Mouse (Mus musculus): ENCODE results near the gene Gid8.
"Not testable (repeated sequence)": the region's sequence is repeated elsewhere in the genome, so short reads cannot be mapped to it uniquely, and the experiment has no call there.

Gene Gid8

GRCm38 (mm10) chr2:180710276-180711155, 599 bp downstream of the Gid8 start:
- peak; percentile 48 for DNase-seq (ENCODE audit: low spot score)

- no peak for DNase-seq (ENCODE audit: low spot score)
These were observed 1.6 kb downstream of the Gid8 start for GRCm38 (mm10) chr2:180711527-180711926.

GRCm38 (mm10) chr2:180712037-180712689, 2.2 kb downstream of the Gid8 start:
- no peak for DNase-seq (ENCODE audit: low spot score)

- not testable (repeated sequence) for DNase-seq (ENCODE audit: low spot score)
These were observed 12.8 kb downstream of the Gid8 start for GRCm38 (mm10) chr2:180722748-180723147.

DNA sequence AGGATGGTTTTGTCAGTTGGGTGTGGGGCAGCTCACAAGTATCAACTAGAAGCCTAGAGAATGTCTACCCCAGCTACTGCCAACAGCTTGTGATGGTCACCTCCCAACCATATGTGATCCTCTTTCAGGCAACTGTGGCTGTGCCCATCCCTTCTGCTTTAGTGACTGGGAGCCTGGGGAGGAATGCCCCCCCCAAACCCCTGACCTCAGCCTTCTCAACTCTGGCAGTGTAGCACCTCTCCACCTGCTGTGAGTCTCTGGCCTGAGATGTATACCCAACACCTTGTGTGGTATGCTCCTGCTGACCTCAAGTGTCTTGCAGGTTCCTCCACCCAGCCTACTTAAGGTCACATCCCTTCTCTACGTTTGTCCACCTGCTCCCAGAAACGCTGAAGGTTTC, 13.9 kb downstream of the Gid8 start:
- no peak for DNase-seq (ENCODE audit: low spot score)

DNA sequence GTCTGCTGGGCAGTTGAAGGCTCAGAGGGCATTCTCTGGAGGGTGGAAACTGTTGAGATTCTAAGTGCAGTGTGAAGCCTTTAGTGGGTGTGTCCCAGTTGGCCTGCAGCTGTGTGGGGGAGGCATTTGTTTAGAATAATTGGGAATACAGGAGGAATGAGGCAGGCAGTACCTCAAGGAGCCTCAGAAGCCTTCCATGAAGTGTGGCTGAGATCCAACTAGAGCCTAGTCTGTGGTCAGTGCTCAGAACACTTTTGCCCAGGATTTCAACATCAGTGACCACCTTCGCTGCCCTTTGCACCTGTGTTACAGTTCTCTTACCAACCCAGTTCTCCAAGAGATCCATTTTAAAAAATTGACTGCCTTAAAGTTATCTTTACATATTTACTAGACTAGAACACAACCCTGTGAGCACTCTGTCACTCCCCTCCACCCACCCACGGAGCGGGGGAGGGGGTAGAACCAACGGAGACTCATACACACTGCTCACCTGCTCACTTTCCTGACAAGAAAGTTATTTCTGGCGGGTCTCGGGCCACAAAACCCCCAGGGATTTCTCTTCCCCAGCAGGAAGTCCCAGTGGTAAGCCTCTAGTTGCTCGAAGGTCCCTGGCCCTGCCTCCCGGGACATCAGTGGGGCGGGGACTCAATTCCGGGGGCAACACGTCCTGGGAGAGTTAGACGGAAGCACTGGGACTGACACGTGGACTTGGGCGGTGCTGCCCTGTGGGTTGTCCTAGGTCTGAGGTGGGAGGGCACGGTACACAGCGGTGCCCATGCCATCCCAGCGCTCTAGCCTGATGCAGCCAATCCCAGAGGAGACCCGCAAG, 14.9 kb downstream of the Gid8 start, which contains the start of gene Slc17a9:
Gene Slc17a9, plus strand, starts transcription at position 679 of the 829 bp plus-strand sequence.
- DNase-seq (ENCODE audit: low spot score) = peak; percentile 47

GRCm38 (mm10) chr2:180725414-180725778, 15.5 kb downstream of the Gid8 start:
- no peak for DNase-seq (ENCODE audit: low spot score)

GRCm38 (mm10) chr2:180725856-180726629, 16.1 kb downstream of the Gid8 start:
- DNase-seq (ENCODE audit: low spot score) = no peak

- DNase-seq (ENCODE audit: low spot score) = no peak
These were observed 16.9 kb downstream of the Gid8 start for GRCm38 (mm10) chr2:180726658-180727442.

GRCm38 (mm10) chr2:180727613-180728021, 17.7 kb downstream of the Gid8 start:
- no peak for DNase-seq (ENCODE audit: low spot score)

- DNase-seq (ENCODE audit: low spot score) = no peak
These were observed 21.1 kb downstream of the Gid8 start for GRCm38 (mm10) chr2:180731036-180731435.

DNA sequence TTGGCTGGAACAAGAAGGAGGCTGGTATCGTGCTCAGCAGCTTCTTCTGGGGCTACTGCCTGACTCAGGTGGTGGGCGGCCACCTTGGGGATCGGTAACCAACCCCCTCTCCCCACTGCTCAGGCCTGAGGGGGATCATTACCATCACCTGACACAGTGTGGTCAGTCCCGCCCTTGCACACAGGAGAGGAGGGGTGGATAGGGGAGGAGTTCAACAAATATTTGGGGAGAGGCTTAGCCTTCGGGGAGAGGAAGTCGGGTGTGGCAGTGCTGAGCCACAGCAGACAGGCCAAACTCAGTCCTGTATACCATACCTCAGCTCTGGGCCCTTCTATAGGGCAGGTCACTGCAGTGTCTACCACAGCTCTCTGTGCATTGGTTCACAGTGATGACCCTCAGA, 22.1 kb downstream of the Gid8 start:
- no peak for DNase-seq (ENCODE audit: low spot score)

GRCm38 (mm10) chr2:180735232-180735631, 25.3 kb downstream of the Gid8 start:
- no peak for DNase-seq (ENCODE audit: low spot score)

DNA sequence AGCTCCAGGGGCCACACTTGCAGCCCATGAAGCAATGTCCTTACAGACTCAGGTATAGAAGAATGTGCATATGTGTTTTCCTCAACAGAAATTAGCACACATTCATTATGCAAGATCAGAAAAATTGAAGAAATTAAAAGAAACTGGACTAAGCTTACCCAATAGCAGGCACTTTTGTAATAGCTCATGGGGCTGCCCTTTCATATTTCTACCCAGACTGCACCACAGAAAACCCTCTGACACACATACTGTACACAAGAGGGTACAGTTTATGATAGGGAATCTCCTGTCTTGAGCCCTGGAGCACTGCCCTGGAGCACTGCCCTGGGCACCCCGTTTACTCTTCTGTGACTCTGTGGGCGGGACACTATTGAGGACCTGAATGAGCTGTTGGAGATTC, 28.1 kb downstream of the Gid8 start:
- no peak for DNase-seq (ENCODE audit: low spot score)

DNA sequence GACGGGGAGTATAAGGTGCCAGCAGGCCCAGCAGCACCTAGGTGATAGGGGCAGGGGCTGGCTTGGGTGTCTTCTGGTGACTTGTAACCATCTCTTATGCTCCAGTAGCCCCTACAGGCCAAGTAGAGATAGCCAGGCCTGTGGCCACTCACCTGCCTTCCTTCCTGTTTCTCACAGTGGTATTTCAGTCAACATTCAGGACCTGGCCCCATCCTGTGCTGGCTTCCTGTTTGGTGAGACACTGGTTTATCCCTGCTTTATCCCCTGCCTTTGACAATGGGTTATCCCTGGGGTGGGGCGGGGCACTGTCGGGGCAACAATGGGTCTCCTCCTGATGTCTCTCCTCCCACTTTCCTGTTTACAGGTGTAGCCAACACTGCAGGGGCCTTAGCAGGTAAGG, 30.4 kb downstream of the Gid8 start:
- no peak for DNase-seq (ENCODE audit: low spot score)

DNA sequence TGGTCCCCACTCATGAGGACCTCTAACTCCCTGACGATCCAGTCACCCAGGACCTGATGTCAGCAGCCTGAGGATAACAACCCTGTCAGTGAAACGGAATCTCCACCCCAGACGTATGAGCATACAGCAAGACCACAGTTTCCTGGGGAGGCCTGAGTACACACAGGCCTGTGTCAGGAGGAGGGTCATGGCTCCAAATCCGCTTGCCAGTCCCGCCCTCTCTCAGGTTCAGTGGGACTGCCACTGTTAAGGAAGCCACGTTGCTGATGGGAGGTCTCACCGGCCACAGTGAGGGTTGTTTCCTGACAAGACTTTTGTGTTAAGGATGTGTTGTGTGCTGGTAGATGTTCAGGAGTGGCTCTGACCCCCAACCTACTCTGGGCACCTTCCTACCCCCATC, 31.5 kb downstream of the Gid8 start:
- no peak for DNase-seq (ENCODE audit: low spot score)

GRCm38 (mm10) chr2:180742820-180743219, 32.9 kb downstream of the Gid8 start:
- no peak for DNase-seq (ENCODE audit: low spot score)

- no peak for DNase-seq (ENCODE audit: low spot score)
These were observed 33.4 kb downstream of the Gid8 start for GRCm38 (mm10) chr2:180743321-180743720.

DNA sequence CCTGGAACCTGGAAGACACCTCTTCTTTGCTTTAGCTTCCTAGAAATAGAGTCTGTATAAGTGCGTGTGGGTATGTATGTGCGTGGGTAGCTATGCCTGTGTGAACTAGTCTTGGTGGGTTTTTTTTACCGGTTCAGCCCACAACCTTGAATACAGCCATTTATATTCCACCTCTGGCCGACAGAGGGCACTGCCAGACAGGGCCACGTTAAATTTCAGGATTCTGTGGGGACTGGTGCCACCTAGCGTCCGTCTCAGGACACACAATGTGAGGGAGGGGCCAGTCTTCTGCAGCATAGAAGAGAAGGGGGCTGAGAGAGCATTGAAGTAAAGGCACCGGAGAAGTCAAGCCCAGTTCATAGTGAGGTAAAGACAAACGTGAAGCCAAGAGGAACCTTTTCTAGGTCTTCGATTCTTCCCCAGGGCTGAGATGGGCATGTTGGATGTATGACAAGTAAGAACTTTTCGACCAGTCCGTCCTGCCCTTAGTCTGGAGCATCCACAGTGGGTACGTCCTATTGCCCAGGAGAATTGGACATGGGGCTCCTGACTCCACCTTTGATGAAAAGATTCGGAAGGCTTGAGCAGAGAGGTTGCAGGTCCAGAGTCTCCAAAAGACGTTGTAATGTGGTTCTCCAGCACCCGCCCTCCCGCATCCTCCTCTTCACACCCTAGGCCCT, 35.5 kb downstream of the Gid8 start:
- peak; percentile 84 for DNase-seq (ENCODE audit: low spot score)

DNA sequence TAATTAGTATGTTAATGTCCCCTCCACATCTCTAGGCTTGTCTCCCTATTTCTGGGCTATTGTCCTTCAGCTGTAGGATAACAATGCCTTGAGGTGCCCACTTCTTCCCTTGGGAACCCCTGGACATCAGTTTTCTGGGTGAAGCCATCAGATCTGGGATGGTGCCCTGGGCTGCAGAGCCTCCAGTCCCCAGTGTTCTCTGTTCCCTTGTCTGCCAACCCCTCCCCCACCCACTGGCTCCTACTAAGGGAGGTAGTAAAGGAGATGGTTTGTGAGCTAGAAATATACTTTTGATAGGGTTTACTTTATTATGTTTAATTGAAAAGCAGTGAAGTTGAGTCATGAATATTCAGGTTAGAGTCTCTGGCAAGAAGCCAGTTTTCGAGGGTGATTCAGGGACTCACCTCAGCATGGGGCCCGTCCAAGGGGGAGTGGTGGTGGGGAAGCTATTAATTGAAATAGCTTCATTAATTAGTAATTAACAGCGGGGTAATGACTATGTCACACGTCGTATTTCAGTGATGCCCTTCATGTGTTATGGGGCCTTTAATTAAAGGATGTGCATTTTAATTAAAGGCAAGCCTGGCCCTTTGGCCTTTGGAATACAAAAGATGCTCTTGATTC, 36.8 kb downstream of the Gid8 start:
- no peak for DNase-seq (ENCODE audit: low spot score)

All from urinary bladder, postnatal 25 days (tissue).